Mouse (Mus musculus) G1E (cell line): ENCODE data around the gene Snrpd3. TPM values are rescaled to one million over a fixed set of nuclear protein-coding genes. Genes with fewer than 3 reads are reported as not detected.

Source experiments
- ATAC-seq: 2 replicates; pipeline ENCODE4 v1.8.0; 2016; ENCODE audit warnings: mild to moderate bottlenecking; ENCODE audit not compliant: insufficient number of reproducible peaks, poor library complexity, low FRiP score, severe bottlenecking; ENCODE audit errors: extremely low read depth
- DNase-seq: peaks from one replicate; pipeline ENCODE4 v3.0.0; 2012; ENCODE audit warnings: low spot score
- H3K27me3 ChIP-seq: 2 replicates; pipeline ENCODE4 v1.6.1; 2012; ENCODE audit warnings: mild to moderate bottlenecking, low read length, inconsistent platforms; ENCODE audit not compliant: insufficient read depth
- H3K36me3 ChIP-seq: replicated peaks from 2 replicates; pipeline ENCODE3; 2012; ENCODE audit warnings: mild to moderate bottlenecking, inconsistent platforms
- H3K4me1 ChIP-seq: 2 replicates; pipeline ENCODE4 v1.6.1; 2012; ENCODE audit warnings: low read depth, low read length, inconsistent platforms, mixed read lengths; ENCODE audit not compliant: insufficient read depth
- H3K4me3 ChIP-seq: 2 replicates; pipeline ENCODE4 v1.5.1; 2012; ENCODE audit warnings: low read depth, mild to moderate bottlenecking, inconsistent platforms, low read length, moderate library complexity, mixed read lengths
- H3K9me3 ChIP-seq: replicated peaks from 2 replicates; pipeline ENCODE4 v1.6.1; 2012; ENCODE audit warnings: inconsistent platforms
- CTCF ChIP-seq: IDR thresholded peaks from 2 replicates; pipeline ENCODE4 v1.5.1; 2012; ENCODE audit warnings: low read depth, low read length, inconsistent platforms, mixed read lengths
- GATA1 ChIP-seq: IDR thresholded peaks from 2 replicates; pipeline ENCODE4 v1.6.1; 2012; ENCODE audit warnings: borderline replicate concordance, low read length, inconsistent platforms, mixed read lengths
- GATA2 ChIP-seq: IDR thresholded peaks from 2 replicates; pipeline ENCODE4 v1.6.1; 2012; ENCODE audit warnings: low read depth, low read length, inconsistent platforms, borderline replicate concordance
- POLR2AphosphoS5 ChIP-seq: IDR thresholded peaks from 2 replicates; pipeline ENCODE4 v1.6.1; 2012; ENCODE audit warnings: low read depth, low read length, inconsistent platforms; ENCODE audit not compliant: insufficient replicate concordance
- TAL1 ChIP-seq: conservative IDR thresholded peaks from 2 replicates; pipeline ENCODE4 v1.6.1; 2012; ENCODE audit warnings: low read depth, low read length, inconsistent platforms, mixed read lengths
- polyA plus RNA-seq: library from polyadenylated mRNA; stranded (reverse); fragments of >175 nt; gene quantifications from 2 replicates; pipeline ENCODE4 v1.2.3, GENCODE M21; 2012
- total RNA-seq, 2 experiments: library from RNA; stranded (forward) in 1 of 2; stranded (reverse) in 1 of 2; fragments of 200-1000 nt in 1 of 2; fragments of >200 nt in 1 of 2; fragmentation: Nextera tagmentation in 1 of 2; gene quantifications; 2 replicates each; pipeline ENCODE4 v1.2.3; 2014 to 2017

Snrpd3 gene
- total and polyA plus RNA-seq, 3 experiments: 29.9 to 116 (median 51.6) TPM

DNA sequence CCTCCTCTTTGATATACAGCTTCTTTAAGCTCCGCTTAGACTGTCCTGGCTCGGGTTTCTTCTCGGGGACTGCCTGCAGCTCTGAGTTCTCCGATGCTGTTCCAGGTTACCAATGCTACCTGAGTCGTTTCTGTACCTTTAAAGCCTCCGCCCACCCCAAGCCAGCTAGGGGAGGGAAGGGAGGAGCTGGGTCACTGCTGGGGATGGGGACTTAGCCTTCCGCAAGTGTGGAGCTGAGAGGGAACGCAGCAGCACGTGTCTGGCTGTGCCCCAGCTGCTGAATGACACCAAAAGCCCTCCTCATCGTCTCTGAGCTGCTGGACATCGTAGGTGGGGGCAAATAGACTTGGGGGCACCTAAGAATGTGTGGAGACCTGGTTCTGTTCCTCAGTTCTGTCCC, 51.1 kb downstream of the Snrpd3 start:
- peaks cover 24% of the 10 kb centered on the region for H3K27me3 ChIP-seq
- DNase-seq: no peak
- H3K4me1 ChIP-seq: peaks cover 8% of the 10 kb centered on the region
- H3K36me3 ChIP-seq: no peaks in the 10 kb centered on the region
- TF ChIP-seq POLR2AphosphoS5 (no peak), GATA1 (no peak), GATA2 (no peak), CTCF (no peak), TAL1 (no peak)
- no peak for ATAC-seq
- no peak overlapping the region for H3K4me3 ChIP-seq
- H3K9me3 ChIP-seq: no peaks in the 10 kb centered on the region

DNA sequence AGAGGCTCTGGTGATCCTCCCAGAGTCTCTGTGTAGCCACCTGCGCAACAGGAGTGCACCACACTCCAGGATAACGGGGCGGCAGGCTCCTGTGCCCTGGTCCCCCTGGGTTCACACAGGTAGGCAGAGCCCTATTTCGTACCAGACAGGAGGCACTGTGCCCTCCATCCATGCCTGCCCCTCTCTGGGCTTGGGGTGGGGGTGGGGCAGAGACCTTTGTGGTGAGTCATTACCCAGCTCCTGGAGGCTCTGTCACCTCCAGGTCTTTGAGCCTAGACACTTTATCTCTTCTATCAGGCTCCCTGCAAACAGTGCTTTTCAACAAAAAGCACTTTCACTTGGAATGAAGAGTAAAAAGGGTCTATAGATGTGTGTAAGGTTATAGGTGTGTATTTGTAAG, 51.5 kb downstream of the Snrpd3 start:
- no peak for DNase-seq
- H3K4me3 ChIP-seq: no peak overlapping the region
- no peaks in the 10 kb centered on the region for H3K9me3 ChIP-seq
- H3K4me1 ChIP-seq: peaks cover 8% of the 10 kb centered on the region
- TF ChIP-seq POLR2AphosphoS5: no peak
- no peak for TF ChIP-seq GATA2
- TF ChIP-seq CTCF: no peak
- TF ChIP-seq TAL1: no peak
- no peak for TF ChIP-seq GATA1
- no peak for ATAC-seq
- H3K36me3 ChIP-seq: no peaks in the 10 kb centered on the region
- peaks cover 21% of the 10 kb centered on the region for H3K27me3 ChIP-seq

DNA sequence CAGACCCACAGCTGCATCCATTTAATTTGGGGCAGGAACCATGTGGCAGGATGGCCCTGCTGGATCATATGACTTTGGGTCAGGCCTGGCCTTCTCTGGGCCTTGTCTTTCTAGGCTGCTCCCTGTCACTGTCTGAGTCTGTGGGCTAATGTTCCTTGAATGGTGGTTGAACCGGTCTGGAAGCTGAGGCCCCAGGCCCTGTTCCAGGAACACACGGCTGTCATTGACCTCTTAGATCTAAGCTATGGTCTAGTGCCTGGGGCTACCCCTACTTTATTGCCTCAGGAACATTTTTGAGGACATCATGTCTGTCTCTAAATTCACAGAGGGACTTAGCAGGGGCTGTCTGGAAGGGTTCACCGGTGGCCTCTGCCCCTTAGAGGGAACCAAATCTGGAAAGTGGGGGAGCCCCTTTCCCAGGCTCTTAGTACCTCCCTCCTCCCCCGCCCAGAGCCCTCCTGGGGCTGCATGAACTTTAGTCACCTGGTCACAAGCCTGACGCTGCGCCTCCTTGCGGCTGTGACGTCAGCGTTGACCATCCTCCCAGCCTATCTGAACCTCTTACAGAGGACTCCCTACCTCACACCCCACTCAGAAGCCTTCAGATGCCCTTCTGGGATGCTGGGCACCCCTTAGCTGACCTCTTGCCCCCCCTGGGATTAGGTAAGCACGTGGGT, 53.8 kb downstream of the Snrpd3 start:
- H3K36me3 ChIP-seq: no peaks in the 10 kb centered on the region
- H3K4me3 ChIP-seq: no peak overlapping the region
- DNase-seq: no peak
- TF ChIP-seq POLR2AphosphoS5: no peak
- TF ChIP-seq CTCF: no peak
- H3K9me3 ChIP-seq: no peaks in the 10 kb centered on the region
- H3K27me3 ChIP-seq: peaks cover 25% of the 10 kb centered on the region; the same call in 1 of the 2 replicates
- no peak for ATAC-seq
- H3K4me1 ChIP-seq: no peaks in the 10 kb centered on the region

DNA sequence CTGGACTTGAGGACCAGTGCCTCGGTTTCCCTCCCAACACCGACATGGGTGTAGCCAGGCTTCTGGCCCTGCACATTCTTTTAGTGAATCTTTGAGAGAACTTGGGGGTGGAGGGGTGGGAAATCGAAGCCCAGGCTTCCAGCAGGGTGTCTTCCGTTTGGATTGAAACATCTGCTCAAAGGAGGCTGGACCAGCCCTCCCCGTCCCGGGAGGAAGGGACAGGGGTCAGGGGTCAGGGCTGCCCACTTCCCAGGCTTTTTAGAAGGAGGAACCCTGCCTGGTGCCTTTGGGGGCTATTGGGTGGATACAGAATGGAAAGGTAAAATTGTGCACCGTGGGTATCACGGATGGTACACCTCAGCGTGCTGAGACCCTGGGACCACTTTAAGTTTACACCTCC, 54.6 kb downstream of the Snrpd3 start:
- no peak for TF ChIP-seq TAL1
- TF ChIP-seq GATA1: no peak
- no peak for TF ChIP-seq POLR2AphosphoS5
- TF ChIP-seq GATA2: no peak
- TF ChIP-seq CTCF: no peak
- H3K36me3 ChIP-seq: no peaks in the 10 kb centered on the region
- no peak overlapping the region for H3K4me3 ChIP-seq
- no peaks in the 10 kb centered on the region for H3K9me3 ChIP-seq
- DNase-seq (no peak), ATAC-seq (no peak)
- H3K4me1 ChIP-seq: no peaks in the 10 kb centered on the region
- peaks cover 26% of the 10 kb centered on the region; the same call in 1 of the 2 replicates for H3K27me3 ChIP-seq

DNA sequence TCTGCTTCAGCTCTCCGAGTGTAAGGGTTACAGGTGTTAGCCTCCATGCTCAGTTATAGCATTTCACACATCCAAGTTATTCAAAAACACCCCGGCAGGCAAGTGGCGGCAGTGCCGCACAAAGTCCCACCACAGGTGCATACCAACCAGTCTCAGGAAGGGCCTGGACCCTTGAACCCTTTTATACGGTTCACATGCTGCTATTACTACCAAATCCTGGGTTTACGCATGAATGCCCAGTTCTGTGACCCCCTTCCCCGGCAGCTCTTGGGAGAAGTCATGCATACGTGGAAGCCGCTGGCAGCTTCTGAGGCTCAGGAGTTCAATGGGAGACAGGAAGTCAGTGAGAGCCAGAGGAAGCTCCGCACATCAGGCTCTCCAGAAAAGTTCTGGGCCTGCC, 55.8 kb downstream of the Snrpd3 start:
- Histone ChIP-seq H3K27me3 (peaks cover 35% of the 10 kb centered on the region; the same call in 1 of the 2 replicates), H3K36me3 (no peaks in the 10 kb centered on the region), H3K9me3 (no peaks in the 10 kb centered on the region), H3K4me1 (no peaks in the 10 kb centered on the region), H3K4me3 (no peak overlapping the region)
- TF ChIP-seq TAL1 (no peak), CTCF (no peak), GATA1 (no peak), POLR2AphosphoS5 (no peak), GATA2 (no peak)
- DNase-seq: no peak
- ATAC-seq: no peak

DNA sequence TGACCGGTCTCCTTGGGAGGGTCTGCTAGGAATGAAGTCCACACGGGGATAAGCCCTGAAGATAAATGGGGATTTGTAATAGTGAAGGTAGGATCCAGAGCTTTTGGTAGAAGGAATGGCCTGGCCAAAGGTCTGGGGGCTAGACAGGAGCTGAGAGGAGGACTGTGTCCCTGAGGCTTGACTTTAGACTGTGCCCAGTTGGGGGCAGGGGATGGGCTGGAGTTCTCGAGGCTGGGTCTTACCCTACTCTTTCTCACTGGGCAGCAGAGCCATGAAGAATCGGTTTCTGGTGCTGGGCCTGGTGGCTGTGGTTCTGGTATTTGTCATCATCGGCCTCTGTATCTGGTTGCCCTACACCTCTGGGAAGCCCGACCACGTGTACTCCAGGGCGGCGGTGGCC, 56.6 kb downstream of the Snrpd3 start:
- no peak for ATAC-seq
- no peaks in the 10 kb centered on the region for H3K9me3 ChIP-seq

More for the DNA sequence above, 56.6 kb downstream of the Snrpd3 start:
- Histone ChIP-seq H3K4me1 (no peaks in the 10 kb centered on the region), H3K36me3 (no peaks in the 10 kb centered on the region), H3K27me3 (peaks cover 35% of the 10 kb centered on the region; the same call in 1 of the 2 replicates), H3K4me3 (no peak overlapping the region)
- no peak for DNase-seq
- TF ChIP-seq POLR2AphosphoS5: no peak
- TF ChIP-seq TAL1: no peak
- TF ChIP-seq CTCF: no peak
- no peak for TF ChIP-seq GATA1
- TF ChIP-seq GATA2: no peak
